Comparison of ENCODE assay signal across 8 mouse cellular contexts in the genomic region with DNA sequence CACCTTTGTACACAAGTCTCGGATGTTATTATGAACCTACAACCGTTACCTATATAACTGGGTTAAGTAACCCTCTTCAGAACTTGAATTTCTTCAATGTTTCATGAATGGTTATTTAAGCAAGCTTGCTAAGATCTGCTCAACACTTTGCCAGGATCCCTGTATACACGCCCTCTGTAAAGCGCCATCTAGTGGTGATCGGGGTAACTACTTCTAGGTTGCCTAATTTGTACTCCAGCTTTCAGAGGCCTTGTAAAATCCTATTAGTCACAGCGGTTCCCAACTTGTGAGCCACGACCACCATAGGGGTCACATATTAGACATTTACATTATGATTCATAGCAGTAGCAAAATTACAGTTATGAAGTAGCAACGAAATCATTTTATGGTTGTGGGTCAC. TPM values are rescaled to one million over a fixed set of nuclear protein-coding genes. Genes with fewer than 3 reads are reported as not detected.
DNase-seq lines count a peak whose midpoint lies in the region; ATAC-seq and TF ChIP-seq lines count a peak whose summit lies in the region.

No protein-coding gene starts in this region.

- no peaks in the 10 kb centered on the region for H3K9me3 ChIP-seq in kidney, embryonic 16.5 days (ENCODE audit: low read length)
- no peaks in the 10 kb centered on the region for H3K9me3 ChIP-seq in limb, embryonic 14.5 days (ENCODE audit: control insufficient read depth, low read length)

- peaks cover 14% of the 10 kb centered on the region for H3K4me1 ChIP-seq in kidney, embryonic 16.5 days (ENCODE audit: insufficient read depth, low read length)
- peaks cover 14% of the 10 kb centered on the region for H3K4me1 ChIP-seq in limb, embryonic 14.5 days (ENCODE audit: control insufficient read depth, insufficient read depth, low read length)

- WGBS in kidney, embryonic 16.5 days, result 23% methylated on average over 8 of the region's 8 CpGs
- 20% methylated on average over 8 of the region's 8 CpGs for WGBS in limb, embryonic 14.5 days

- ATAC-seq in kidney, embryonic 16.5 days (ENCODE audit: low FRiP score, low TSS enrichment), result 0 out of 2 replicates have a peak, but pooled peaks have one; percentile 43
- ATAC-seq in limb, embryonic 14.5 days (ENCODE audit: low FRiP score, low read depth), result peak; percentile 62

- H3K27me3 ChIP-seq in kidney, embryonic 16.5 days (ENCODE audit: insufficient read depth, low read length), result no peaks in the 10 kb centered on the region
- H3K27me3 ChIP-seq in limb, embryonic 14.5 days (ENCODE audit: control insufficient read depth, insufficient read depth, low read length), result no peaks in the 10 kb centered on the region

- no peak overlapping the region for H3K27ac ChIP-seq in kidney, embryonic 16.5 days (ENCODE audit: low read length)
- 0 out of 2 replicates have a peak overlapping the region, but pooled peaks have one; percentile 13 for H3K27ac ChIP-seq in limb, embryonic 14.5 days (replicated peaks; ENCODE audit: low read depth, low read length)

- no peak overlapping the region for H3K4me3 ChIP-seq in kidney, embryonic 16.5 days (ENCODE audit: low read length)
- no peak overlapping the region for H3K4me3 ChIP-seq in limb, embryonic 14.5 days (replicated peaks; ENCODE audit: low read length)

- H3K9ac ChIP-seq in kidney, embryonic 16.5 days (replicated peaks; ENCODE audit: low read length), result no peak overlapping the region
- no peak overlapping the region for H3K9ac ChIP-seq in limb, embryonic 14.5 days (ENCODE audit: low read depth, low read length, severe bottlenecking)

- no peaks in the 10 kb centered on the region for H3K36me3 ChIP-seq in kidney, embryonic 16.5 days (ENCODE audit: insufficient read depth, low read length)
- no peaks in the 10 kb centered on the region for H3K36me3 ChIP-seq in limb, embryonic 14.5 days (ENCODE audit: control insufficient read depth, insufficient read depth, low read length)

- TF ChIP-seq POLR2A in limb, embryonic 14.5 days (IDR thresholded peaks at IDR 0.05; ENCODE audit: borderline replicate concordance, extremely low read depth, insufficient read depth, insufficient read length), result no peak

- no peak overlapping the region for H3K4me2 ChIP-seq in kidney, embryonic 16.5 days (replicated peaks; ENCODE audit: low read depth, low read length)
- peak overlapping the region; percentile 30; the same call in 1 of the 2 replicates for H3K4me2 ChIP-seq in limb, embryonic 14.5 days (replicated peaks; ENCODE audit: low read depth, low read length, severe bottlenecking)

- peak; percentile 77 for DNase-seq in CD4-positive, CD25-positive, alpha-beta regulatory T cell, adult 2 months (ENCODE audit: low read depth, low spot score)
- peak; percentile 66 for DNase-seq in adrenal gland, adult 8-10 months
- peak; percentile 77 for DNase-seq in embryo, embryonic 9.5 days (ENCODE audit: extremely low spot score)
- peak; percentile 57 to 76 for DNase-seq in gastrocnemius, postnatal 4 days (ENCODE audit: low spot score in 2 of 2)
- peak; percentile 80 for DNase-seq in limb, embryonic 14.5 days (ENCODE audit: low spot score)
- peak; percentile 76 for DNase-seq in naive thymus-derived CD4-positive, alpha-beta T cell, adult 2 months (ENCODE audit: low read depth)
- DNase-seq in telencephalon, adult 2 months (ENCODE audit: low read depth, low spot score), result peak; percentile 64

RNA-seq across cellular contexts. Expression of gene Ccdc81, which starts 4.5 kb away (rescaled TPM):
- under 1 TPM; 0.09 to 0.40 (median 0.22) TPM for total RNA-seq in adrenal gland, adult 8-10 months (2022)
- under 1 TPM; 0.10 to 0.13 TPM for total RNA-seq in gastrocnemius, postnatal 4 days (2021)
- polyA plus RNA-seq in kidney, embryonic 16.5 days (2015; fragmentation: Nextera tagmentation; extraction: Ambion mirVana), result 0.14 and 0.25 TPM in 2 replicates
- 0.16 and 0.19 TPM in 2 replicates for polyA plus RNA-seq in limb, embryonic 14.5 days (2012; rRNA removed)
- not detected in 2 replicates for polyA plus RNA-seq in limb, embryonic 14.5 days (2014; fragmentation: Nextera tagmentation; extraction: Ambion mirVana)

RNA-seq across cellular contexts. Expression of gene Hikeshi, which starts 33.1 kb away (rescaled TPM):
- 100 to 1,000 TPM in 1 of 4 experiments, 10 to 100 TPM in 3; 70.5 to 124 (median 93.3) TPM for total RNA-seq in adrenal gland, adult 8-10 months (2022)
- total RNA-seq in gastrocnemius, postnatal 4 days (2021), result 10 to 100 TPM; 69.4 to 98.6 TPM
- polyA plus RNA-seq in kidney, embryonic 16.5 days (2015; fragmentation: Nextera tagmentation; extraction: Ambion mirVana), result 131 and 138 TPM in 2 replicates
- 69.6 and 71.4 TPM in 2 replicates for polyA plus RNA-seq in limb, embryonic 14.5 days (2012; rRNA removed)
- 124 and 126 TPM in 2 replicates for polyA plus RNA-seq in limb, embryonic 14.5 days (2014; fragmentation: Nextera tagmentation; extraction: Ambion mirVana)
